Mouse (Mus musculus) erythroblast, embryonic 14.5 days (primary cell): ENCODE measurements around the gene Neurog3.

Source experiments
- GATA1 ChIP-seq: IDR thresholded peaks from 2 replicates; pipeline ENCODE4 v1.6.1; 2012; ENCODE audit warnings: low read length, inconsistent platforms, mixed read lengths
- TAL1 ChIP-seq: IDR thresholded peaks from 3 replicates; pipeline ENCODE4 v1.6.1; 2012; ENCODE audit warnings: low read length, inconsistent platforms, mixed read lengths

- TF ChIP-seq TAL1 (no peak), GATA1 (no peak)
Measured at GRCm38 (mm10) chr10:62181701-62182100, 48.8 kb downstream of the Neurog3 start.
